Mouse (Mus musculus) heart, postnatal 0 days (tissue): ENCODE measurements around the gene Phf21a.

ENCODE experiments used
- CTCF ChIP-seq: IDR thresholded peaks from 2 replicates; pipeline ENCODE4 v1.5.1; 2016; ENCODE audit warnings: antibody characterized with exemption, control low read depth, low read depth
- EP300 ChIP-seq: IDR thresholded peaks from 2 replicates; pipeline ENCODE4 v1.6.1; 2016; ENCODE audit warnings: antibody characterized with exemption, low read depth

GRCm38 (mm10) chr2:92388081-92388517, 295.2 kb downstream of the Phf21a start:
- TF ChIP-seq CTCF (no peak), EP300 (no peak)
